Mouse (Mus musculus) midbrain, embryonic 10.5 days (tissue): Measurements from ENCODE around the gene Anapc15. TPM values are rescaled to one million over a fixed set of nuclear protein-coding genes. Genes with fewer than 3 reads are reported as not detected.

Source experiments
- DNase-seq: peaks from one replicate; pipeline ENCODE4 v3.0.0-alpha.2; 2017; ENCODE audit warnings: low spot score
- H3K27ac ChIP-seq: fragments of 300-500 bp; sonication (generic); replicated peaks from 2 replicates; pipeline ENCODE4 v1.5.1; 2016; ENCODE audit warnings: mild to moderate bottlenecking
- H3K27me3 ChIP-seq: fragments of 300-500 bp; sonication (generic); 2 replicates; pipeline ENCODE4 v1.6.1; 2016; ENCODE audit warnings: low read depth, mild to moderate bottlenecking; ENCODE audit not compliant: poor library complexity, severe bottlenecking
- H3K36me3 ChIP-seq: fragments of 300-500 bp; sonication (generic); 2 replicates; pipeline ENCODE4 v1.6.1; 2016; ENCODE audit warnings: mild to moderate bottlenecking, moderate library complexity
- H3K4me1 ChIP-seq: fragments of 300-500 bp; sonication (generic); 2 replicates; pipeline ENCODE4 v1.6.1; 2016
- H3K4me3 ChIP-seq: fragments of 300-500 bp; sonication (generic); 2 replicates; pipeline ENCODE4 v1.5.1; 2016; ENCODE audit warnings: mild to moderate bottlenecking, moderate library complexity
- H3K9me3 ChIP-seq: fragments of 300-500 bp; sonication (generic); replicated peaks from 2 replicates; pipeline ENCODE4 v1.6.1; 2016; ENCODE audit warnings: mild to moderate bottlenecking
- WGBS: fragments of 180-500 bp; shearing (Covaris S2); methylation state at CpG from one replicate; pipeline ENCODE4 v1.1.7; 2016; 5-methylcytosine and 5-hydroxymethylcytosine counted together
- polyA plus RNA-seq: library from polyadenylated mRNA; unstranded; fragments of >200 nt; fragmentation: Nextera tagmentation; extraction: Ambion mirVana; gene quantifications from 2 replicates; pipeline ENCODE4 v1.2.1, GENCODE M21; 2016

Anapc15 gene
- polyA plus RNA-seq, 1 experiment from 2014 or later: 123 TPM

DNA sequence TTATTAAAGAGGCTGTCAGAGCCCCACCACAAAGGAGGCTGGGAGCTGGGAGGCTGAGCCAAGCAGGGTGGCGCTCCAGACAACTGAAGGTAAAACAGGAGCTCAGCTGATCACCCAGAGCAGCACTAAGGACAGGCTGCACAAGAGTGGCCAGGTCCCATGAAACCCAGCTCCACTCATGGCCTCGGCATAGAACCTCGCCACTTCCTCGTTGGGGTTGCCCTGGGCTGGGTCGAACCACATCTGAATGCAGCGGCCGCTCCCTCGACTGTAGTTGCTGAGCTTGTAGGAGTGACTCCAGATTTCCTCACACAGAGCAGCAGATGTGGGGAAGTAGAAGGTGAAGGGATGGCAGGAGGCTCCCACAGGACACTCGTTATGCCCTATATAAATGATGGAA, 5.2 kb upstream of the Anapc15 start:
- H3K27me3 ChIP-seq: no peaks in the 10 kb centered on the region
- no peak for DNase-seq
- H3K36me3 ChIP-seq: no peaks in the 10 kb centered on the region
- H3K4me1 ChIP-seq: no peaks in the 10 kb centered on the region
- WGBS: 93% methylated on average over 9 of the region's 9 CpGs
- no peak overlapping the region for H3K4me3 ChIP-seq
- H3K9me3 ChIP-seq: no peaks in the 10 kb centered on the region
- H3K27ac ChIP-seq: no peak overlapping the region

DNA sequence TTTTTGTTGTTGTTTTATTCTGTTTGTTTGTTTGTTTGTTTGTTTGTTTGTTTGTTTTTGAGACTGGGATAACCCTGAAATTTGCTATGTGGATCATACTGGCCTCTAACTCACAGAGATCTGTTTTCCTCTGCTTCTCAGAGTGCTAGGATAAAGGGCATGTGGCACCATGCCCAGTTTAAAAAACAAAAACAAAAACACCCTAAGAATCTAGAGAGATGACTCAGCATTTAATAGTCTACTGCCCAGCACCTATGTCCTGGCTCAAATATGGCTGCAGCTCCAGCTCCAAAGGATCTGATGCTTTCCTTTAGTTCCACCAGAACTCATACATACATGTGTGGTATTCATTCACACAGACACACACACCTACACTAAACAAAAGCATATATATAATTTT, 2.5 kb upstream of the Anapc15 start:
- no peaks in the 10 kb centered on the region for H3K9me3 ChIP-seq

DNA sequence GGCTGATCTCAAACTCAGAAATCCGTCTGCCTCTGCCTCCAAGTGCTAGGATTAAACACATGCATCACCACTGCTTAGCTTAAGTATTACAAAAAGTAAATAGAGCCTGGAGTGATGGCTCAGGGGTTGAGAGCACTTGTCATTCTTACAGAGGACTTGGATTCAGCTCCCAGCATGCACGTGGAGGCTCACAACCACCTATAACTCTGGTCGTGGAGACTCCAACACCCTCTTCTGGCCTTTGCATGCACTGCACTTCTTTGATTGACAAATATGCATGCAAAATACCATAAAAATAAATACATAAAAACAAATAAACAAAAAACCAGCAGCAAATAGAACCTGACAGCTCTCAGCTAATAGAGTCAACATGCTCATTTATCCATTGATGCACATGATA, 1.2 kb upstream of the Anapc15 start:
- DNase-seq: no peak
- no peaks in the 10 kb centered on the region for H3K9me3 ChIP-seq
- H3K27me3 ChIP-seq: no peaks in the 10 kb centered on the region
- H3K36me3 ChIP-seq: no peaks in the 10 kb centered on the region
- H3K4me3 ChIP-seq: no peak overlapping the region
- H3K4me1 ChIP-seq: peaks cover 8% of the 10 kb centered on the region
- H3K27ac ChIP-seq: no peak overlapping the region
- 78% methylated on average over 3 of the region's 3 CpGs for WGBS

More for the DNA sequence above, 2.5 kb upstream of the Anapc15 start:
- Histone ChIP-seq H3K27me3 (no peaks in the 10 kb centered on the region), H3K36me3 (no peaks in the 10 kb centered on the region), H3K27ac (no peak overlapping the region), H3K4me3 (no peak overlapping the region), H3K4me1 (no peaks in the 10 kb centered on the region)
- DNase-seq: no peak

DNA sequence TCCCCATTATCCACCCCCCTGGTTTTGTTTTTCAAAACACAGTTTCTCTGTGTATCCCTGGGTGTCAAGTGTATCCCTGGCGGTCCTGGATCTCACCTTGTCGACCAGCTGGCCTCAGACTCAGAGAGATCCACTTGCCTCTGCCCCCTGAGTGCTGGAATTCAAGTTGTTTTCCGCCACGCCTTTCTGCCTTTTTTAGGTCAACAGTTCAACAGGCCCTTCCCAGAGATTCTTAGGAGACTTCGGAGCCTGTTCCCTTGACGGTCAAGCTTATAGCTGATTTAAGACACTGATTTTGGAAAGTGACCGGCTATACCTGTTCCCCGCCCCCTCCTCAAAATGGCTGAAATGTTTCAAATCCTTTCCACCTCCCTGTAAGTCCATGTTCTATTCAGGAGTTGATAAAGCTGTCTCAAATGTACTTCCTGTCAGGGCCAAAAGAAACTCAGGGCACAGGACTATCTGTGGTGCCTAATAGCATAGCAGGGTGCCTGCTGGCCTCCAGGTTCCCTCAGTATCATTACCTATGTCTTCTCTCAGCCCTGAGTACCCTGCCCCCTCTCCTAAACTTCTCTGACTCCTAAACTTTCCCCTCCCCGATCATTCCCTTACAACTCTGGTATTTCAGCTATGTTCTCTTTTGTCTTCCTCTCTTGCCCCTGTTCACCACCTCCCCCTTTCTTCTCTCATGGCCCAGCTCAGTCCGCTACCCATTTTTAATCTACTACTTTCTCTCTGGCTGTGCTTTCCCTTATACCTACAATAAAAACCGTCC, 3.2 kb downstream of the Anapc15 start:
- no peak overlapping the region for H3K4me3 ChIP-seq
- H3K36me3 ChIP-seq: no peaks in the 10 kb centered on the region
- no peak for DNase-seq
- H3K27ac ChIP-seq: peak overlapping the region; percentile 7; the same call in 1 of the 2 replicates
- peaks cover 26% of the 10 kb centered on the region for H3K4me1 ChIP-seq
- H3K27me3 ChIP-seq: no peaks in the 10 kb centered on the region
- 84% methylated on average over 11 of the region's 11 CpGs for WGBS
- no peaks in the 10 kb centered on the region for H3K9me3 ChIP-seq

DNA sequence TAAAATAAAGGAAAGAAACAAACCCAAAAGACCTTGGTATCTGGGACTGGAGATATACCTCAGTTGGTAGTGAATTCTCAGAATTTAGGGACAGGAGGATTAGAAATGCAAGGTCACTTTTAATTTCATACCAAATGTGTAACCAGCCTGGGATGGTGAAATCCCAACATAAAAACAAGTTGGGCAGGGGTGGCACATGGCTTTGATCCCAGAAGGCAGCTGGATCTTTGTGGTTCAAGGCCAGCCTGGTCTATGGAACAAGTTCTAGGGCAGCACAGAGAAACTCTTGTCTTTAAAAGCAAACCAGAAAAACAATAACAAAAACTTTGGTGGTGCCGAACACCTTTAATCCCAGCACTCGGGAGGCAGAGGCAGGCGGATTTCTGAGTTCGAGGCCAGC, 4.0 kb downstream of the Anapc15 start:
- Histone ChIP-seq H3K4me1 (peaks cover 26% of the 10 kb centered on the region), H3K27ac (no peak overlapping the region), H3K27me3 (no peaks in the 10 kb centered on the region), H3K4me3 (no peak overlapping the region), H3K9me3 (no peaks in the 10 kb centered on the region), H3K36me3 (no peaks in the 10 kb centered on the region)
- no peak for DNase-seq
- 97% methylated on average over 4 of the region's 4 CpGs for WGBS

DNA sequence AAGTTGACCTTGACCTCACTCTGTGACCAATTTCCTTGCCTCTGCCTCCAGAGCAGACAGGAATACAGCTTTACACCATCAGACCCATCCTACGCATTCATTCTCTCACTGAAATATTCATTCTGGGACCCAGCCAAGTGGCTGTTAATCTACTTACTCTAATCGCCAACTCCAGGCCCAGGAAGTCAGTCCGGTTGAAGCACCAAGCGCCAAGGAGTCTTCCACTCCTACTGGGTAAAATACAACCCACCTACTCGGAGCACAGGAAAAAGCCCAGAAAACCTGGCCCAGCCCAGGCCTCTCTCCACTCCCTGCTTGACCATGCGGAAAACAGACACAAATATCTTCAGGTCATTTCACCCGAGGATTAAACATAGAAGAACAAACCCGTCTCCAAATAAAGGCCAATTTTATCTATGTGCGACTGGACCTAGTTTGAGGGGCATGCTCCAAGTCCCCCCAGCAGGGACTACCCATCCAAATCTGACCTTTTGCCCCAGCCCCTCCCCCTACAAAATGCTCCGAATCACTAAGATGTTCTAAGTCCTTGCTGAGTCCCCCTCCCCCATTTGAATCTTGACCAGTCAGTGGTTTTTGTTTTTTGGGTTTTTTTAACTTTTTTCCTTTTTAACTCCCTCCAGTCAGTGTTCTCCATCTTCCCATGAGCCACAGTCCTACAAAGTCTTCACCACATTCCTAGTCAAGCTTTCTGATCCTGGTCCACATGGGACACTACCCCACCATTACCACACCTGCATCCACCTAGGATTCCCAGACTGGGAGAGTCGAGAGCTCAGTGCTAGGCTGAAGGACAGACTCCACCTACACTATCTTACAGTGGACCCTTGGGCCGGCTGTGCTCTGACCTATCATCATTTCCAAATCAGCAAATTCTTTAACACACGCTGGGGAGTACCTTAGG, 5.0 kb downstream of the Anapc15 start:
- Histone ChIP-seq H3K9me3 (no peaks in the 10 kb centered on the region), H3K27ac (peak overlapping the region; percentile 82), H3K27me3 (no peaks in the 10 kb centered on the region), H3K4me1 (peaks cover 26% of the 10 kb centered on the region), H3K4me3 (peak overlapping the region; percentile 21; the same call in 1 of the 2 replicates), H3K36me3 (no peaks in the 10 kb centered on the region)
- WGBS: 45% methylated on average over 13 of the region's 13 CpGs
- DNase-seq: peak; percentile 24

DNA sequence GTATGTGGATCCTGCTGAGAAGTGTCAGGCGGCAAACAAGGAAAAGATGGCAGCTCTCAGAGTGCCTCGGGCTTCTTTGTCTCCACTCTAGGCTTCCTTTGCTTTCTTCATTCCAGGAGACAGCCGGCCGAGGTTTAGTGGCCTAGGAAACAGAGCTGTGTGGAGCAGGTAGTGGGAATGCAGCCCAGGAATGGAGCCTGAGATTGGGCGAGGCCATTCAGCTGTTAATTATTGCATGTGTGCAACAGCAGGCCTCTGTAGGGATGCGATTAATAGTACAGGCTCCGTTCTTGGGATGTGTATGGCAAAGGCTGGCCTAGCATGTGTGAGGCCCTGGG, 5.6 kb downstream of the Anapc15 start:
- Histone ChIP-seq H3K4me1 (peaks cover 26% of the 10 kb centered on the region), H3K9me3 (no peaks in the 10 kb centered on the region), H3K4me3 (peak overlapping the region; percentile 21; the same call in 1 of the 2 replicates), H3K36me3 (no peaks in the 10 kb centered on the region), H3K27me3 (no peaks in the 10 kb centered on the region), H3K27ac (peak overlapping the region; percentile 82)
- WGBS: 42% methylated on average over 7 of the region's 7 CpGs
- peak; percentile 62 for DNase-seq

DNA sequence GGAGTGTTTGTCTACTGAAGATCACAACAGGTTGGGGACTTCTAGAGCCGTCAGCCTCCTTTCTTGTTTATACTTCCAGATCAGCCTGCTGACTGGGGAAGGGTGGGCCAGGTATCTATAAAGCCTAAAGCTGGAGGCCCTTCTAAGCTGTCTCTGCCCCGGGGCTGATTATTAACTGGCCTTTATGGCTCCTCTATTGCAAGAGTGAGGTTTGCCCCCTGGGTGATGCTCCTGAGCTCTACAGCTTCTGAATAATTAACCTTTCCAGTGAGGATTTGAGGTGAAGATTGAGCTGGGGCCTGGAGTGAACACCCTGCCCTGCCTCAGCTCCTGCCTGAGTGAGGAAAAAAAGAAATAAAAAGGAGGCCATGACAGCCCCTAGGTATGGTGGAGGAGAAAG, 7.1 kb downstream of the Anapc15 start, which contains the start of gene Folr1:
TSS of gene Folr1 (minus strand) at position 160 of the 400 bp plus-strand sequence.
- H3K4me3 ChIP-seq: no peak within 1 kb of the TSS
- no peak for DNase-seq
- H3K27me3 ChIP-seq: no peaks in the 10 kb centered on the region
- no peaks in the 10 kb centered on the region for H3K36me3 ChIP-seq
- peak within 1 kb of the TSS; percentile 82 for H3K27ac ChIP-seq
- no peaks in the 10 kb centered on the region for H3K9me3 ChIP-seq
- peaks cover 26% of the 10 kb centered on the region for H3K4me1 ChIP-seq
- 86% methylated on average over 2 of the region's 2 CpGs for WGBS

DNA sequence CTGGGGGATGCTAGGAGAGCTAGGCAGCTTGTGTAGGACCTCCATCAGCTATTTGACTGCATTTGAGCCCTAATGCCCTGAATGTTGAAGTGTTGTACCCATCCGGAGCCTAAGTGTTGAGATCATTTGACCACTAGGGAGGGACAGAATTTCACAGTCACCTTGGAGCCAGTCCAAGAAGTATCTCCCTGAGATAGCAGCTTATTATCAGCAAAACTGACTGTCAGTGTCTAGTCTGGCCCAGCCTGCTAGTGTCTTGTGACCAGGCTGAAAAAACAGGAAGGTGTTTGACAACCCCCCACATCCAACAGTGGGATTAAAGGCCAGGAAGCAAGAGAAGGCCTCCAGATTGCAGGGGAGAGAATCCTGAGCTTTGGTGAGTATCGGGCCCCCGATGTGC, 7.8 kb downstream of the Anapc15 start:
- H3K27ac ChIP-seq: no peak overlapping the region
- DNase-seq: no peak
- no peaks in the 10 kb centered on the region for H3K27me3 ChIP-seq
- H3K9me3 ChIP-seq: no peaks in the 10 kb centered on the region
- H3K36me3 ChIP-seq: no peaks in the 10 kb centered on the region
- no peak overlapping the region for H3K4me3 ChIP-seq
- peaks cover 26% of the 10 kb centered on the region for H3K4me1 ChIP-seq
- 93% methylated on average over 3 of the region's 3 CpGs for WGBS

DNA sequence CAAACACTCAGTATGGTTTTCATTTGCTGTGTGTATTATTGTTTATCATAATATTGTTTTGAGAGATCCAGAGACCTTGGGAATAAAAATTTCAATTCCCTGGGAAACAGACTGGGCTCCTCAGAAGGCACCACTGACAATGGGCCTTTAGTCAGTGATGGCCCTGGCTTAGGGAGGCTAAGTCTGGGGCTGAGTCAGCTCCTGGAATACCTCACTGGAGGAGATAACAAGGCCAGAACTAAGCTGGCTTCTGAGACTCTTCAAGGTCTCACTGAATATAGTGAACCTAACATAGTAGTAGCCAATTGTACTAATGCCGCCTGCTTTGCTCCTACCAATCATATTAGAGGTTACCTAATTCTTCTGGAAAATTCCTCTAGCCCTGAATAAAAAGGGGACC, 12.5 kb downstream of the Anapc15 start:
- Histone ChIP-seq H3K4me1 (no peaks in the 10 kb centered on the region), H3K4me3 (no peak overlapping the region), H3K9me3 (no peaks in the 10 kb centered on the region), H3K36me3 (no peaks in the 10 kb centered on the region), H3K27ac (no peak overlapping the region), H3K27me3 (no peaks in the 10 kb centered on the region)
- DNase-seq: no peak
- WGBS: 93% methylated on average over 1 of the region's 1 CpGs

DNA sequence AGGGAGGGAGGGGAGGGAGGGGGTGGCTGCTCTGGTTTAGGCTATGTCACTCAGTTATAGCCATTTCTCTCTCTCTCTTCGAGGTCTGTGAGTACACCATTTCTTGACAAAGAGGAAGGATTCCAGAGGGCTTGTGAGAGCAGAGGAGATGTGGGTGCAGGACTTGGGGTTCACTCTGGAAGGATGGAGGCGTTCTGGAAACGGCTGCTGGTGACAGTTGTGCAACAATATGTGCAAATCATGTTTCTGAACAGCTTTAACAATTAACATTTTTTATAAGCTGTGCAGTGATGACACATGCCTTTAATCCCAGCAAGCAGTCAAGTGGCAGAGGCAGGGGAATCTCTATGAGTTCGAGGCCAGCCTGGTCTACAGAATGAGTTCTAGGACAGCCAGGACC, 17.3 kb downstream of the Anapc15 start:
- Histone ChIP-seq H3K27me3 (no peaks in the 10 kb centered on the region), H3K9me3 (no peaks in the 10 kb centered on the region), H3K4me1 (no peaks in the 10 kb centered on the region), H3K4me3 (no peak overlapping the region), H3K36me3 (no peaks in the 10 kb centered on the region), H3K27ac (no peak overlapping the region)
- DNase-seq: no peak
- 86% methylated on average over 4 of the region's 4 CpGs for WGBS

DNA sequence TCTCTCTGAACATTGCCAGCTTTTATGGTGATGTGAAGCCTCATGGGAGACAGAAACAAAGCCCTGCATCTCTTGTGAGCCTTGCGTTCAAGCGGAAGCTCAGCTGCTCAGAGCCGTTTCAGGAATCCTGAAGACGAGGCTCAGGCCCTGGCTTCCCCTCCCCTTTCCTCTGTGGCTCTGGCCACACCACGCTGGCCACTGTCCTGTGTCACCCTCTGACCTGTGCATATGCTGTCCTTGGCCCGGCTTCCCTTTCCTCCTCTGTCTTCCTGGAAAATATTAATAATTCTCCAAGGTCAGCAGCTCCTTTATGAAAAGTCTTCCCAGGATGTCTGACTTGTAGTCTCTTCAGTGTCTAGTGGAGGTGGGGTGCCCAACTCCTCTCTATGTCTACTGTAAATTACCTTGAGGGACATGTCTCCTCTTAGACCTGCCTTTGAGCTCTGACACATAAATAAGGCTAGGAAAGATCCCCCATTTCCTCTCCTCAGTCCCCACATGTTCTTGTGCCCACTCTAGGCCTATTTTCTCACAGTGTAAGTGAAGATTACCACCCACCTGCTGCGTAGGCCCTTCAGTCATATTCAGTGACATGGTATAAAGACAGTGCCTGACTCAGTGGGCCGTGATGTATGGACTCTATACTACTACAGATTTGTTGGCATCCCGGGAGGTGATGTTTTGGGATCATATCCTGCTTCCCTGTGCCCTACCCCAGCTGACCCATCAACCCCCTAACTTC, 19.1 kb downstream of the Anapc15 start:
- no peak overlapping the region for H3K27ac ChIP-seq
- no peaks in the 10 kb centered on the region for H3K36me3 ChIP-seq
- H3K4me1 ChIP-seq: no peaks in the 10 kb centered on the region
- DNase-seq: no peak
- no peaks in the 10 kb centered on the region for H3K27me3 ChIP-seq
- 67% methylated on average over 9 of the region's 9 CpGs for WGBS
- H3K9me3 ChIP-seq: no peaks in the 10 kb centered on the region
- no peak overlapping the region for H3K4me3 ChIP-seq
